In the genomic region with DNA sequence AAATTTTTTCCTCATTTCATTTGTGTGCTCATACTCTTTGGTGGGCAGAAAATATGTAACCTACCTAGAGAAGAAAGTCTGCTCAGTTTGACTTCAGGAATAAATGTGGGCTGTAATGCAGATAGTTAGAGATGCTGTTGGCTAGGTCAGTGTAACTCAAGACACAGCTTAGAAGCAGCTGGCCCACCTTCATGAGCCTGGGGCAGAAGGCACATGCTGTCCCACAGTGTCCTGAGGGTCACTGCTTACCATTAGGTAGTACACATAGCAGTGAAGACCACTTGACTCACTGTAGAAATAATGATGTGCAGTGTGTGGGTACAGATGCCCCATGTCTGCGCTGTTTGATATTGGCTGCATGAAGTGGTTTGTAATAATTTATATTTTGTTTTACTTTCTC, we compare ENCODE assay signal across 22 mouse cellular contexts. TPM values are rescaled to one million over a fixed set of nuclear protein-coding genes. Genes with fewer than 3 reads are reported as not detected.
"Had no signal": no experiment of that assay in that cellular context is flagged by ENCODE, and none has a peak within 500 bp of the region (broad histone marks: within the 10 kb centered on the region; RNA-seq: fewer than 3 reads in every experiment).

No protein-coding gene starts in this region.

- H3K36me3 ChIP-seq: midbrain, embryonic 12.5 days had no signal

- H3K27me3 ChIP-seq: midbrain, embryonic 12.5 days; neural tube, embryonic 13.5 days; neural tube, embryonic 15.5 days had no signal

- ATAC-seq: midbrain, embryonic 16.5 days had no signal

- H3K27ac ChIP-seq: midbrain, embryonic 10.5 days; midbrain, embryonic 12.5 days; neural tube, embryonic 13.5 days; neural tube, embryonic 15.5 days had no signal

- H3K4me1 ChIP-seq: midbrain, embryonic 12.5 days; neural tube, embryonic 13.5 days had no signal

- H3K9me3 ChIP-seq: midbrain, embryonic 10.5 days; midbrain, embryonic 12.5 days; neural tube, embryonic 13.5 days; neural tube, embryonic 15.5 days had no signal

- DNase-seq: lung, adult 18-20 months; lung, embryonic 14.5 days; lung, postnatal 10 days; lung, postnatal 4 days; midbrain, embryonic 14.5 days; retina, postnatal 1 day; right cerebral cortex, adult 18-20 months; right cerebral cortex, postnatal 25 days; right cerebral cortex, postnatal 4 days; spleen, adult 18-20 months; thymus, adult 18-20 months; thymus, postnatal 14 days; thymus, postnatal 36 days had no signal

- H3K4me3 ChIP-seq: midbrain, embryonic 10.5 days; midbrain, embryonic 12.5 days; myocyte; neural tube, embryonic 13.5 days; neural tube, embryonic 15.5 days had no signal

RNA-seq across cellular contexts. Expression of gene Bpifc, which starts 34.7 kb away (rescaled TPM):
- total RNA-seq: megakaryocyte-erythroid progenitor cell, adult 5-6 weeks had no signal
- polyA plus RNA-seq: midbrain, embryonic 12.5 days; midbrain, embryonic 14.5 days; midbrain, embryonic 16.5 days; myocyte; neural tube, embryonic 11.5 days; neural tube, embryonic 13.5 days; small intestine, adult 2 months had no signal
